Mouse (Mus musculus) G1E (cell line): ENCODE results near the gene Rapgef5.

Experiments
- CTCF ChIP-seq: IDR thresholded peaks from 2 replicates; pipeline ENCODE4 v1.5.1; 2012; ENCODE audit warnings: low read depth, low read length, inconsistent platforms, mixed read lengths
- GATA1 ChIP-seq: IDR thresholded peaks from 2 replicates; pipeline ENCODE4 v1.6.1; 2012; ENCODE audit warnings: borderline replicate concordance, low read length, inconsistent platforms, mixed read lengths
- TAL1 ChIP-seq: conservative IDR thresholded peaks from 2 replicates; pipeline ENCODE4 v1.6.1; 2012; ENCODE audit warnings: low read depth, low read length, inconsistent platforms, mixed read lengths

DNA sequence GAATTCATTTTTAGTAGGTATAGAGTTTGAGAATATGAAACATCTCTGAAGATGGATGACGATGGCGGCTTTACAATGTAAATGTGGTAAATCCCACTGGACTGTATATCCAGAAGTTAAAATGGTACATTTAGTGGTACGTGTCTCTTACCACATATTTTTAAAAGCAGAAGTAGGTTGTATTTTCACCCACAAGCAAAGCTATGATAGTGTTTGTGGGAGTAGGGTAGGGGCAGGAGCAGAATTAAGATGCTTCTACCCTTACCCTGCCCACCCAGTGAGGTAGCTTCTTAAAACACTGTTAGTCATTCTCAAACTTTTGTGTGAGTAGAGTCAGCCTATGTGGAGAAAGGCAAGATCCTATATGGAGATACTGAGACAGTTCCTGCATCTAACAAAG lies 13.4 kb upstream of the Rapgef5 start:
- TF ChIP-seq CTCF (no peak), GATA1 (no peak), TAL1 (no peak)
